Mouse (Mus musculus) bone marrow macrophage, adult 2 months (primary cell): ENCODE data around the gene Ddit4.

Source experiments
- CTCF ChIP-seq: IDR thresholded peaks from 2 replicates; pipeline ENCODE4 v1.5.1; 2012; ENCODE audit warnings: low read depth, mild to moderate bottlenecking, low read length, moderate library complexity
- POLR2A ChIP-seq: IDR thresholded peaks from 2 replicates; pipeline ENCODE4 v1.6.1; 2012; ENCODE audit warnings: mild to moderate bottlenecking, low read depth, low read length, borderline replicate concordance

GRCm38 (mm10) chr10:59997591-59997990, 46.0 kb upstream of the Ddit4 start:
- TF ChIP-seq CTCF = no peak
- TF ChIP-seq POLR2A = no peak
